Mouse (Mus musculus) liver, adult 2 months (tissue): Measurements from ENCODE around the gene 2210011C24Rik.

Experiments
- CTCF ChIP-seq: fragments of 200-500 bp; IDR thresholded peaks from 2 replicates; pipeline ENCODE4 v1.5.1; 2011; ENCODE audit warnings: low read depth, low read length, control low read depth
- POLR2A ChIP-seq: fragments of 200-500 bp; IDR thresholded peaks from 2 replicates; pipeline ENCODE4 v1.6.1; 2011; ENCODE audit warnings: low read length, control low read depth; ENCODE audit not compliant: insufficient read depth; ENCODE audit errors: extremely low read depth

- TF ChIP-seq CTCF (no peak), POLR2A (no peak)
Observed at GRCm38 (mm10) chr8:83998231-83999056, 13.5 kb downstream of the 2210011C24Rik start.
